Mouse (Mus musculus) 416B (cell line): ENCODE data around the gene Prrx1.

Source experiments
- DNase-seq: peaks from one replicate; pipeline ENCODE4 v3.0.0; 2011; ENCODE audit warnings: low read depth

Prrx1 gene

DNA sequence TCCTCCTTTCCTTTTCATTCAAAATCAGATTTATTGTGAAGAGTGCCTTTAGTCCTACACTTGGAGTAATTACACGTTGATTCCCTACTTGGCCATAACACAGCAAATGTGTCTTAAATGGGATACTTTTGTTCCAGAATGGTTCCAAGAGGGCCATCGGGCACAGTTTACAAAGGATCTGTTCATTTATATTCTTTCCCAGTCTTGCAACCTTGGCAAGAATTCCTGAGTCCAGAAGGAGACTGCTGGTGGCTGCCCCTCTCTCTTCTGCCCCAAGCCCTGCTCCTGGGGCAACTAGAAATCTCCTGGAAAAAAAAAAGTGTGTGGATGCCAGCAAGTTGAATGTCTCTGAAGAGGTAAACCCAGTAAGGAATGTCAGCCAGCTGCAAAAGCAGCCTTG lies 56.2 kb downstream of the Prrx1 start:
- DNase-seq: no peak

GRCm38 (mm10) chr1:163255884-163256283 lies 57.6 kb downstream of the Prrx1 start:
- DNase-seq: no peak

DNA sequence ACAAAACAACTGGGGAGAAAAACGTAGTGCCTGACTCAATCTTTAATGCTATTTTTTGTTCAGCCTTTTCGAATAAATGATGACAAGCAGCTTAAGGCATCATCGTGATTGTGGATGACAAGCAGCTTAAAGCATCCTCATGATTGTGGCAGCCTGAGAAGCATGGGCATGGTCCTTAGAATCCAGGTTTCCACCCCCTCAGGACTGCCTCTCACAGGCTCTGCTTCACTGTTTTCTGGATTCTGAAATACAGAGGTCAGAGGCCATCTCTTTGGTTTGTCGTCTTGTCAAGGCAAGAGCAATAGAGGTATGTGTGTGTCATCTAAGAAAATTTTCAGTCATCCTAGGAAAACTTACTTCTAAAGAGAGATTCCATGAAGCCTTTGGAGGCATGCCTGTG lies 60.7 kb downstream of the Prrx1 start:
- no peak for DNase-seq

- DNase-seq: no peak
These were observed 61.2 kb downstream of the Prrx1 start for GRCm38 (mm10) chr1:163252331-163252730.

GRCm38 (mm10) chr1:163251766-163252165 lies 61.7 kb downstream of the Prrx1 start:
- DNase-seq: peak; percentile 12

DNA sequence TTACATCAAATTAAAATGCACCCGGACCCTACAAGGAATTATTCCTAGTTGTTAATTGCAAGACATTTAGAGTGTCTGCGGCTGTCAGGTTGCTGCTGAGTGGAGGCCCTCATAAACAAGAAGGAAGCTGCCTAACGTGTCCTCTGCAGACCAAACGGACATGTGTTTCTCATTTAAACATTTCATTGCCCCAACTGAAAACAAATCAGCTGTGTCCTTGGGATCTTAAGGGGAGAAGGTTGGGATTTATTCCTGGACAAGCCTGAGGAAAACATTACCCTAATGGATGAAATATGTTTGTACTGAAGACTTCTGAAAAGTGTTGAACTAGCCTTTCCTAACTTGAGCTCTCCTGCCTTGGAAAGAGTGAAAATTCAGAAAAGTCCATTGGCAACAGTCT lies 74.6 kb downstream of the Prrx1 start:
- DNase-seq: no peak

DNA sequence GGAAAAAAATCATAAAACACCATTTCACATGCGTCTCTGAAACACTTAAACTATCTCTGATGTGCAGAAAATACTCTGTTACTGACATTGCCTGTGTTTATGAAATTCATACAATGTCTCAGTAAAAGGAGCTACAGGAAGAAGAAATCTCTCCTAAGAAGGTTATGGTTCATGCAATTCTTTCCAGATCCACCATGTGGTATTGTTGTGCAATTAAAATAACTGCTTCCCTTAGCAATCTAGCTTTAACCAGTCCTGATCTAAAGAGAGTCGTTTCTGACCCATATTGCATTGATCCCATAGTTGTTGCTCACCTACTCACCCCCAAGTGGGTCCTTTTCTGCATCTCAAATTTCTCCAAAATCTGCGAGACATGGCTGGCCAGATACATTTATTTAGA lies 82.3 kb downstream of the Prrx1 start:
- peak; percentile 27 for DNase-seq

- DNase-seq: no peak
These were observed 87.2 kb downstream of the Prrx1 start for GRCm38 (mm10) chr1:163226271-163226670.

- no peak for DNase-seq
These were observed 91.7 kb downstream of the Prrx1 start for GRCm38 (mm10) chr1:163221767-163222166.

GRCm38 (mm10) chr1:163208919-163209867 lies 104.3 kb downstream of the Prrx1 start:
- no peak for DNase-seq

- no peak for DNase-seq
These were observed 114.7 kb downstream of the Prrx1 start for GRCm38 (mm10) chr1:163198767-163199166.

DNA sequence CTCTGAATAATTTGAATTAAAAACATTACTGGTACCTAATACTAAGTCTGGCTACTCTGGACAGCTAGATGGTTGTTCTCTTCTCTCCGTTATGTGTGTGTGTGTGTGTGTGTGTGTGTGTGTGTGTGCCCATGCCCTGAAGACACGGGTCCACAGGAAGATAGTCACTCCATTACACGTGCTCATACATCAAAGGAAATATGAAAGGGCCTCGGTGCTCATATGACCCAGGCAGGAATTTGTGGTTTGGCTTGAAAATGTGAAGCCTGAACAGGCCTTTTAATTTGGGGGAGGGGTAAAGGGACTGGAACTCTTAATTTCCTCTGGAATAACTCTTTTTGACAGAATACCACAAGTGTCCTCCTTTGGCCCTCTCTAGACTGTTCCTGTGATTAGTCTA lies 115.5 kb downstream of the Prrx1 start:
- DNase-seq: no peak
